Mouse (Mus musculus) kidney, embryonic 16.5 days (tissue): Measurements from ENCODE around the gene Pgr. TPM values are rescaled to one million over a fixed set of nuclear protein-coding genes. Genes with fewer than 3 reads are reported as not detected.

Experiments
- ATAC-seq: fragments of 200-750 bp; cut with Nextera tagmentation; 2 replicates; pipeline ENCODE4 v1.8.0; 2017; ENCODE audit warnings: moderate TSS enrichment; ENCODE audit not compliant: low FRiP score, low TSS enrichment
- H3K27ac ChIP-seq: fragments of 300-500 bp; sonication (generic); 2 replicates; pipeline ENCODE4 v1.5.1; 2014; ENCODE audit warnings: low read length
- H3K27me3 ChIP-seq: fragments of 300-500 bp; sonication (generic); 2 replicates; pipeline ENCODE4 v1.6.1; 2014; ENCODE audit warnings: low read length, control low read depth, mixed read lengths; ENCODE audit not compliant: insufficient read depth
- H3K36me3 ChIP-seq: fragments of 300-500 bp; sonication (generic); 2 replicates; pipeline ENCODE4 v1.6.1; 2014; ENCODE audit warnings: low read length, control low read depth, mixed read lengths; ENCODE audit not compliant: insufficient read depth
- H3K4me1 ChIP-seq: fragments of 300-500 bp; sonication (generic); 2 replicates; pipeline ENCODE4 v1.6.1; 2014; ENCODE audit warnings: low read length, control low read depth, mixed read lengths; ENCODE audit not compliant: insufficient read depth
- H3K4me2 ChIP-seq: fragments of 300-500 bp; sonication (generic); replicated peaks from 2 replicates; pipeline ENCODE4 v1.6.1; 2014; ENCODE audit warnings: low read depth, low read length
- H3K4me3 ChIP-seq: fragments of 300-500 bp; sonication (generic); 2 replicates; pipeline ENCODE4 v1.5.1; 2014; ENCODE audit warnings: mild to moderate bottlenecking, low read length
- H3K9ac ChIP-seq: fragments of 300-500 bp; sonication (generic); replicated peaks from 2 replicates; pipeline ENCODE4 v1.6.1; 2014; ENCODE audit warnings: low read length
- H3K9me3 ChIP-seq: fragments of 300-500 bp; sonication (generic); 2 replicates; pipeline ENCODE4 v1.6.1; 2016; ENCODE audit warnings: low read length, control low read depth
- WGBS: fragments of 180-500 bp; shearing (Covaris S2); extraction: QIAGEN DNeasy Blood & Tissue Kit; methylation state at CpG from one replicate; pipeline ENCODE4 v1.1.7; 2014; 5-methylcytosine and 5-hydroxymethylcytosine counted together
- polyA plus RNA-seq: library from polyadenylated mRNA; unstranded; fragments of >200 nt; fragmentation: Nextera tagmentation; extraction: Ambion mirVana; gene quantifications from 2 replicates; pipeline ENCODE4 v1.2.1, GENCODE M21; 2015

The Pgr gene
- polyA plus RNA-seq = 0.98 and 1.3 TPM in 2 replicates

GRCm38 (mm10) chr9:8899616-8900202 is at the start of gene Pgr:
TSS of gene Pgr (plus strand) at chr9:8899833.
- peak; percentile 47; the same call in 1 of the 2 replicates for ATAC-seq
- peak within 1 kb of the TSS; percentile 97 for H3K4me2 ChIP-seq
- peak within 1 kb of the TSS; percentile 69 for H3K9ac ChIP-seq
- H3K27ac ChIP-seq = no peak within 1 kb of the TSS
- H3K4me1 ChIP-seq = peaks cover 17% of the 10 kb centered on the region
- no peaks in the 10 kb centered on the region for H3K36me3 ChIP-seq
- peaks cover 30% of the 10 kb centered on the region for H3K27me3 ChIP-seq
- peak within 1 kb of the TSS; percentile 62 for H3K4me3 ChIP-seq
- WGBS = under 1% methylated on average over 16 of the region's 16 CpGs
- H3K9me3 ChIP-seq = no peaks in the 10 kb centered on the region

DNA sequence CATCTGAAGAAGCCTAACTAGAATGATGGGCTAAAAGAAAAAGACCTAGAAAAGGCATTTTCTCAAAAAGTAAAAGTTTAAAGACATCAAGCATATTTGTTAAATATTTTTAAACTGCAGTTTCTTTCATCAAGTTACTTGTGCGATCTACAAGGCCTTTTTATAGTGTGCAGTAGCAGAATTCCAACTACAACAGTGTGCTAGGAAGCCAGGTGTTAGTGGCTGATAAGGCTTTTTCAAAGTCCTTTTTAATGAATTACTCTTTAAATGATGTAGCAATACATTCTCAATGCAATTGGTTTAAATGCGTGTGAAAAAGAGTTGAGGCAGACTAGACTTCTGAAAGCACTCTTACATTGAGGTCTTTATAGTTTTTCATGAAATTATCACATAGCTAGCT is 42.2 kb upstream of the Pgr start:
- Histone ChIP-seq H3K27ac (no peak overlapping the region), H3K4me2 (no peak overlapping the region), H3K4me1 (no peaks in the 10 kb centered on the region), H3K9me3 (no peaks in the 10 kb centered on the region), H3K27me3 (no peaks in the 10 kb centered on the region), H3K36me3 (no peaks in the 10 kb centered on the region), H3K9ac (no peak overlapping the region), H3K4me3 (no peak overlapping the region)
- ATAC-seq = no peak
- 82% methylated on average over 2 of the region's 2 CpGs for WGBS

DNA sequence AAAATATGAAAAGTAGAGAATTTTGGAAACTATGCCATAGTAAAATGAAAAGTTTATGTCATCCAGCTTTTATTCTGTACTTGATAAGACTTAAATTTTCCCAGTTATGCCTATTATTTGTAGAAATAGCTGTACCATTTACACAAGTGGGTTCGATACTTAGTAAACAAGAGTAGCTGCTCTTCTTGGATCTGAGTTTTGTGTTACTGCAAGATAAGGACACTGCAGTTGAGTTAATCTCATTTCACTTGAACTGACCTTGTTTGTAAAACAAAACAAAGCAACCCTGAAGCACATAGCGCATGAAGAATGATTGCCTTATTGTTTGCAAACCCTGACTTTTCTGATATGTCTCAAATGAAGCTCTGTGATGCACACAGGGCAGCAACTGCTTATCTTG is 31.1 kb upstream of the Pgr start:
- H3K36me3 ChIP-seq = no peaks in the 10 kb centered on the region
- no peak overlapping the region for H3K4me2 ChIP-seq
- H3K27ac ChIP-seq = no peak overlapping the region
- no peak for ATAC-seq
- H3K27me3 ChIP-seq = no peaks in the 10 kb centered on the region
- no peaks in the 10 kb centered on the region for H3K4me1 ChIP-seq
- no peak overlapping the region for H3K4me3 ChIP-seq
- H3K9ac ChIP-seq = no peak overlapping the region
- WGBS = 94% methylated on average over 2 of the region's 2 CpGs
- H3K9me3 ChIP-seq = no peaks in the 10 kb centered on the region

DNA sequence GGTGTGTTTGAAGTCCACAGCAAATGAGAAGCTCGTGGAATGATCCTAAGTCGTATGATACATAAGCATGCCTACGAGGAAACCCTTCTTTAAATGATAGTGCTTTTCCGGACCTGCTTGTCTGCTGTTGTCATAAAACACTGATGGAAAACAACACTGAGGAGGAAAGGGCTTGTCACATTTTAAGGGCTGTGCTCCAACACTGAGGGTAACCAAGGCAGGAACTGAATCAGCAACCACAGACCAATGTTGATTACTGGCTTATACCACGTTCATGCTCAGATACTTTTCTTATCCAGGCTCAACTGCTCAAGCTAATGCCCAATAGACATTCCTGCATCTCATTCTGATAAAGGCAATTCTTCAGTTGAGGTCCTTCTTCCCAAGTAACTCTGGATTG is 4.4 kb upstream of the Pgr start:
- H3K27me3 ChIP-seq = peaks cover 14% of the 10 kb centered on the region
- 0 out of 2 replicates have a peak, but pooled peaks cover 2% of the 10 kb centered on the region for H3K4me1 ChIP-seq
- no peak overlapping the region for H3K4me2 ChIP-seq
- no peak overlapping the region for H3K27ac ChIP-seq
- no peaks in the 10 kb centered on the region for H3K36me3 ChIP-seq
- ATAC-seq = no peak
- H3K4me3 ChIP-seq = no peak overlapping the region
- WGBS = 64% methylated on average over 5 of the region's 5 CpGs
- no peaks in the 10 kb centered on the region for H3K9me3 ChIP-seq
- no peak overlapping the region for H3K9ac ChIP-seq

- WGBS = under 1% methylated on average over 40 of the region's 41 CpGs
- Histone ChIP-seq H3K27ac (no peak overlapping the region), H3K9ac (peak overlapping the region; percentile 69), H3K4me3 (peak overlapping the region; percentile 62), H3K9me3 (no peaks in the 10 kb centered on the region), H3K4me1 (peaks cover 17% of the 10 kb centered on the region), H3K36me3 (no peaks in the 10 kb centered on the region), H3K27me3 (peaks cover 30% of the 10 kb centered on the region), H3K4me2 (peak overlapping the region; percentile 97)
- peak; percentile 70 for ATAC-seq
Measured at GRCm38 (mm10) chr9:8900203-8901012, 775 bp downstream of the Pgr start.

- Histone ChIP-seq H3K27ac (no peak overlapping the region), H3K9me3 (no peaks in the 10 kb centered on the region), H3K27me3 (peaks cover 30% of the 10 kb centered on the region), H3K4me1 (peaks cover 17% of the 10 kb centered on the region), H3K9ac (peak overlapping the region; percentile 69), H3K36me3 (no peaks in the 10 kb centered on the region), H3K4me2 (peak overlapping the region; percentile 97), H3K4me3 (peak overlapping the region; percentile 62)
- under 1% methylated on average over 34 of the region's 36 CpGs for WGBS
- peak; percentile 67 for ATAC-seq
Measured at GRCm38 (mm10) chr9:8901013-8901646, 1.5 kb downstream of the Pgr start.

- peak; percentile 72 for ATAC-seq
- peak overlapping the region; percentile 69 for H3K9ac ChIP-seq
- H3K4me1 ChIP-seq = peaks cover 17% of the 10 kb centered on the region
- no peaks in the 10 kb centered on the region for H3K9me3 ChIP-seq
- H3K4me3 ChIP-seq = peak overlapping the region; percentile 62
- H3K4me2 ChIP-seq = peak overlapping the region; percentile 97
- under 1% methylated on average over 41 of the region's 49 CpGs for WGBS
- H3K36me3 ChIP-seq = no peaks in the 10 kb centered on the region
- peaks cover 30% of the 10 kb centered on the region for H3K27me3 ChIP-seq
- no peak overlapping the region for H3K27ac ChIP-seq
Measured at GRCm38 (mm10) chr9:8901647-8902131, 2.1 kb downstream of the Pgr start.

DNA sequence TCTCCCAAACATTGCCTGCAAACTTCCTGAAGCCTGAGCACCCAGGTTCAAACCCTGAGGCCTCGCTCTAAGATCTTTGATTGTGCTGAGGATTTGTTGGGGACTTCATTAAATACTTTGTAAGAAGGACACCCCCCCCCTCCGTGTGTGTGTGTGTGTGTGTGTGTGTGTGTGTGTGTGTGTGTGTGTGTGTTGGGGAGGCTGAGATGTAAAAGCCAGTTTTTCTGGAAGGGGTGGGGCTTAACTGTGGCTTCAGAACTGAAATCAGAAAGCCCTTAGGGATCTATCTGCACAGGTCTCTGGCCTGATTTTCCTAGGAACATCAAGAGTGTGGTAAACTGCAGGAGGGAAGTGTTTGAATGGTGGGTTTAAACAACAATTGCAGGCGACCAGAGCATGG is 2.6 kb downstream of the Pgr start:
- no peaks in the 10 kb centered on the region for H3K9me3 ChIP-seq
- peaks cover 17% of the 10 kb centered on the region for H3K4me1 ChIP-seq
- H3K27ac ChIP-seq = 0 out of 2 replicates have a peak overlapping the region, but pooled peaks have one; percentile 24
- H3K4me3 ChIP-seq = peak overlapping the region; percentile 62
- peak overlapping the region; percentile 69 for H3K9ac ChIP-seq
- 27% methylated on average over 3 of the region's 3 CpGs for WGBS
- H3K36me3 ChIP-seq = no peaks in the 10 kb centered on the region
- ATAC-seq = no peak
- peak overlapping the region; percentile 97 for H3K4me2 ChIP-seq
- peaks cover 30% of the 10 kb centered on the region for H3K27me3 ChIP-seq

- Histone ChIP-seq H3K4me3 (no peak overlapping the region), H3K27me3 (no peaks in the 10 kb centered on the region), H3K36me3 (no peaks in the 10 kb centered on the region), H3K27ac (no peak overlapping the region), H3K9me3 (no peaks in the 10 kb centered on the region), H3K9ac (no peak overlapping the region), H3K4me2 (no peak overlapping the region), H3K4me1 (no peaks in the 10 kb centered on the region)
- WGBS = 79% methylated on average over 2 of the region's 2 CpGs
- ATAC-seq = no peak
Measured at GRCm38 (mm10) chr9:8927561-8927960, 27.9 kb downstream of the Pgr start.
